Mouse (Mus musculus): ENCODE results near the gene Pih1d1. TPM values are rescaled to one million over a fixed set of nuclear protein-coding genes. Genes with fewer than 3 reads are reported as not detected.

Gene Pih1d1
- total and polyA plus RNA-seq, 2 experiments from 2014 or later, result 80.4 to 112 TPM

- H3K9me3 ChIP-seq (ENCODE audit: low read length), result no peaks in the 10 kb centered on the region
- WGBS, result under 1% methylated on average over 34 of the region's 34 CpGs
- ATAC-seq (peak; percentile 98), DNase-seq (peak; percentile 87)
- no peaks in the 10 kb centered on the region for H3K4me1 ChIP-seq (ENCODE audit: insufficient read depth)
- TF ChIP-seq CTCF (IDR thresholded peaks at IDR 0.05; ENCODE audit: low read depth), result no peak
- no peaks in the 10 kb centered on the region for H3K36me3 ChIP-seq (ENCODE audit: insufficient read depth)
- no peak overlapping the region for H3K27ac ChIP-seq (ENCODE audit: low read depth, low read length)
- H3K4me2 ChIP-seq (ENCODE audit: low read depth), result peak overlapping the region; percentile 57
- H3K9ac ChIP-seq, result no peak overlapping the region
- H3K27me3 ChIP-seq (ENCODE audit: insufficient read depth, low read length), result peaks cover 76% of the 10 kb centered on the region
- H3K4me3 ChIP-seq (ENCODE audit: low read depth, low read length), result peak overlapping the region; percentile 37
Measured at GRCm38 (mm10) chr7:45182199-45182601, 28.1 kb downstream of the Pih1d1 start.

- H3K9me3 ChIP-seq (ENCODE audit: low read length), result no peaks in the 10 kb centered on the region
- no peak for DNase-seq
- 19% methylated on average over 11 of the region's 11 CpGs for WGBS
- H3K27me3 ChIP-seq (ENCODE audit: insufficient read depth, low read length), result peaks cover 72% of the 10 kb centered on the region
- H3K4me1 ChIP-seq (ENCODE audit: insufficient read depth), result no peaks in the 10 kb centered on the region
- no peak overlapping the region for H3K27ac ChIP-seq (ENCODE audit: low read depth, low read length)
- peak; percentile 6; the same call in 1 of the 2 replicates for ATAC-seq
- H3K9ac ChIP-seq, result no peak overlapping the region
- TF ChIP-seq CTCF (IDR thresholded peaks at IDR 0.05; ENCODE audit: low read depth), result no peak
- peak overlapping the region; percentile 37 for H3K4me3 ChIP-seq (ENCODE audit: low read depth, low read length)
- no peaks in the 10 kb centered on the region for H3K36me3 ChIP-seq (ENCODE audit: insufficient read depth)
- H3K4me2 ChIP-seq (ENCODE audit: low read depth), result peak overlapping the region; percentile 57
Measured at GRCm38 (mm10) chr7:45182606-45183005, 28.5 kb downstream of the Pih1d1 start.

- no peak for TF ChIP-seq CTCF (IDR thresholded peaks at IDR 0.05; ENCODE audit: low read depth)
- H3K27ac ChIP-seq (ENCODE audit: low read depth, low read length), result no peak overlapping the region
- DNase-seq (no peak), ATAC-seq (no peak)
- H3K36me3 ChIP-seq (ENCODE audit: insufficient read depth), result no peaks in the 10 kb centered on the region
- no peaks in the 10 kb centered on the region for H3K9me3 ChIP-seq (ENCODE audit: low read length)
- no peaks in the 10 kb centered on the region for H3K4me1 ChIP-seq (ENCODE audit: insufficient read depth)
- H3K27me3 ChIP-seq (ENCODE audit: insufficient read depth, low read length), result peaks cover 61% of the 10 kb centered on the region
- H3K4me2 ChIP-seq (ENCODE audit: low read depth), result no peak overlapping the region
- no peak overlapping the region for H3K9ac ChIP-seq
- no peak overlapping the region for H3K4me3 ChIP-seq (ENCODE audit: low read depth, low read length)
- WGBS, result 74% methylated on average over 7 of the region's 7 CpGs
Measured at GRCm38 (mm10) chr7:45183672-45184071, 29.6 kb downstream of the Pih1d1 start.

GRCm38 (mm10) chr7:45185921-45186320 is 31.8 kb downstream of the Pih1d1 start:
- no peak for TF ChIP-seq CTCF (IDR thresholded peaks at IDR 0.05; ENCODE audit: low read depth)
- Histone ChIP-seq H3K36me3 (ENCODE audit: insufficient read depth) (no peaks in the 10 kb centered on the region), H3K4me1 (ENCODE audit: insufficient read depth) (no peaks in the 10 kb centered on the region), H3K9me3 (ENCODE audit: low read length) (no peaks in the 10 kb centered on the region), H3K9ac (no peak overlapping the region), H3K27ac (ENCODE audit: low read depth, low read length) (no peak overlapping the region), H3K27me3 (ENCODE audit: insufficient read depth, low read length) (peaks cover 39% of the 10 kb centered on the region), H3K4me3 (ENCODE audit: low read depth, low read length) (no peak overlapping the region), H3K4me2 (ENCODE audit: low read depth) (no peak overlapping the region)
- WGBS, result 57% methylated on average over 7 of the region's 7 CpGs
- ATAC-seq, result no peak
- DNase-seq, result no peak

GRCm38 (mm10) chr7:45189600-45189999 is 35.5 kb downstream of the Pih1d1 start:
- no peaks in the 10 kb centered on the region for H3K9me3 ChIP-seq (ENCODE audit: low read length)
- no peak for DNase-seq
- H3K36me3 ChIP-seq (ENCODE audit: insufficient read depth), result no peaks in the 10 kb centered on the region
- no peak for TF ChIP-seq CTCF (IDR thresholded peaks at IDR 0.05; ENCODE audit: low read depth)
- 59% methylated on average over 16 of the region's 16 CpGs for WGBS
- ATAC-seq, result no peak
- no peak overlapping the region for H3K4me3 ChIP-seq (ENCODE audit: low read depth, low read length)
- no peak overlapping the region for H3K9ac ChIP-seq
- no peak overlapping the region for H3K27ac ChIP-seq (ENCODE audit: low read depth, low read length)
- peaks cover 6% of the 10 kb centered on the region; the same call in 1 of the 2 replicates for H3K27me3 ChIP-seq (ENCODE audit: insufficient read depth, low read length)
- H3K4me2 ChIP-seq (ENCODE audit: low read depth), result no peak overlapping the region
- H3K4me1 ChIP-seq (ENCODE audit: insufficient read depth), result no peaks in the 10 kb centered on the region

- ATAC-seq (no peak), DNase-seq (no peak)
- no peak overlapping the region for H3K4me3 ChIP-seq (ENCODE audit: low read depth, low read length)
- no peak overlapping the region for H3K9ac ChIP-seq
- no peaks in the 10 kb centered on the region for H3K36me3 ChIP-seq (ENCODE audit: insufficient read depth)
- TF ChIP-seq CTCF (IDR thresholded peaks at IDR 0.05; ENCODE audit: low read depth), result no peak
- no peaks in the 10 kb centered on the region for H3K27me3 ChIP-seq (ENCODE audit: insufficient read depth, low read length)
- no peak overlapping the region for H3K4me2 ChIP-seq (ENCODE audit: low read depth)
- H3K27ac ChIP-seq (ENCODE audit: low read depth, low read length), result no peak overlapping the region
- WGBS, result 85% methylated on average over 6 of the region's 6 CpGs
- H3K4me1 ChIP-seq (ENCODE audit: insufficient read depth), result no peaks in the 10 kb centered on the region
- no peaks in the 10 kb centered on the region for H3K9me3 ChIP-seq (ENCODE audit: low read length)
Measured at GRCm38 (mm10) chr7:45190186-45190585, 36.1 kb downstream of the Pih1d1 start.

- no peaks in the 10 kb centered on the region for H3K9me3 ChIP-seq (ENCODE audit: low read length)
- no peak for ATAC-seq
- H3K9ac ChIP-seq, result no peak overlapping the region
- H3K27ac ChIP-seq (ENCODE audit: low read depth, low read length), result no peak overlapping the region
- H3K4me1 ChIP-seq (ENCODE audit: insufficient read depth), result no peaks in the 10 kb centered on the region
- H3K36me3 ChIP-seq (ENCODE audit: insufficient read depth), result no peaks in the 10 kb centered on the region
- no peak for TF ChIP-seq CTCF (IDR thresholded peaks at IDR 0.05; ENCODE audit: low read depth)
- H3K27me3 ChIP-seq (ENCODE audit: insufficient read depth, low read length), result no peaks in the 10 kb centered on the region
- no peak overlapping the region for H3K4me3 ChIP-seq (ENCODE audit: low read depth, low read length)
- no peak overlapping the region for H3K4me2 ChIP-seq (ENCODE audit: low read depth)
- no peak for DNase-seq
- 74% methylated on average over 2 of the region's 2 CpGs for WGBS
Measured at GRCm38 (mm10) chr7:45191161-45191560, 37.1 kb downstream of the Pih1d1 start.
